Mouse (Mus musculus) kidney, adult 18-20 months (tissue): ENCODE measurements around the gene Col4a1.

ENCODE experiments used
- DNase-seq: peaks from one replicate; pipeline ENCODE4 v3.0.0; 2021

Gene Col4a1

DNA sequence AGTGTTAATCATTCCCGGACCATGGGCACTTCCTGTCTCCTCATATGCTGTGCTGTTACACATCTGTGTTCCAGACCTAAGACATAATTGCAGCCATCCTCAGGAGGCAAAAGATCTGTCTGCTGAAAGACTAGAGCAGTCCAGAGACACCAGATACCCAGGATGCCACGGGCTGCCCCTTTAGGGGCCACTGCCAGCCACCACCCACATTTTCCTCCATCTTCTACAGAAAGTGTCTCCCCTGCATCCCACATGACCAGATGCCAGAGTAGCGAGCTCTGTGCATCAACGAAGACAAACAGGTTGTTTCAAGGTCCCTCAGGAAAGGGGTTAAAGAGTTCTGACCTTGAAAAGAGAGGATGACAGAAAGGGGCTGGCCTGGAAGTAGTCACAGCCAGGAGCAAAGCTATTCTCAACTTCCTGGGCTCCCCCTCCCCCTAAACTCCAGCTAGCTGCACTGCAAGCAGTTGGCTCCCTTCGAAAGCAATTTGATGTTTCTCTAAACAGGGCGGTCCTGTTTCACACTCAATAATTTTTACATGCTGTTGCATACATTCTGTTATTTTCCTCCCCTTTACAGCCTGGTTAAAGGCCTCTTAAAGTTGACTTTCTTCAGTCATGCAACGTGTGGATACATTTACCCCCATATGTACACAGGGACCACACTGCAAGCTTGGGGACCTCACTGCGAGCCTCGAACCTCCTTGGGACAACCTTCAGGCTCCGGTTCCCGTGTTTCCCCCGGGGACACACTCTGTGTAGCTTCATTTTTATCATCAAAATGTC lies 13.9 kb downstream of the Col4a1 start:
- no peak for DNase-seq

DNA sequence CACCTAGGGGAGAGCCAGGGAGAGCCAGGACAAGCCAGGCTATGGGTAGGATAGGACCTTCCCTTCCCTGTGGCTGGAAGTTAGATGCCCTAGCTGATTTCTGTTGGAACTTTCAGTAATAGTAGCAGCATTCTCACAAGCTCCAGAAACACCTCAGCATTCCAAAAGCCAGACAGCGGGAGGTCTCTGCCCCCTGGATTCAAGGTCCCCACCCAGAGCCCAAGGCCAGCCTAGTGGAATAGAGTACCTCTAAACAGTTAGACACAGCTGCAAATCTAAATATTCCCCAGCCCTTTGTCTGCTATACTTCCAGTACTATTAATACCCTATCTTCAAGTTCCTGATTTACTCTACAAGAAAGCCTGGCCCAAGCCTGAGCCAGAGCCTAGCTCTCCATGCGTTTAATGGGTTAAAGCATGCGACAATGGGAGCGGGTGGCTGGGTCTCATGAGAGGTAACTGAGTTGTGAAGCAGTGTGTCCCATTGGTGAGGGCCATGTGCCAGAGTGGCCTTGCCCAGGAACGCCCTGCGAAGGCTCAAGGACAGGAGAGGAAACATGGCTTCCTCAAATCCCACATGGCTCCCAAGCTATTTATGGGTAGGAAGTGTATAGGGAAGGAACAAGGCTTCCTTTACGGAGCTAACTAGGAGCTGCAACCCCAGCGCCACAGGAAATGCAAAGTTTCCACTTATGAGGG lies 15.3 kb downstream of the Col4a1 start:
- no peak for DNase-seq

GRCm38 (mm10) chr8:11296282-11296943 lies 16.2 kb downstream of the Col4a1 start:
- DNase-seq, result no peak

GRCm38 (mm10) chr8:11292611-11293010 lies 20.0 kb downstream of the Col4a1 start:
- DNase-seq, result no peak

- DNase-seq, result no peak
Observed at GRCm38 (mm10) chr8:11290533-11290932, 22.1 kb downstream of the Col4a1 start.

DNA sequence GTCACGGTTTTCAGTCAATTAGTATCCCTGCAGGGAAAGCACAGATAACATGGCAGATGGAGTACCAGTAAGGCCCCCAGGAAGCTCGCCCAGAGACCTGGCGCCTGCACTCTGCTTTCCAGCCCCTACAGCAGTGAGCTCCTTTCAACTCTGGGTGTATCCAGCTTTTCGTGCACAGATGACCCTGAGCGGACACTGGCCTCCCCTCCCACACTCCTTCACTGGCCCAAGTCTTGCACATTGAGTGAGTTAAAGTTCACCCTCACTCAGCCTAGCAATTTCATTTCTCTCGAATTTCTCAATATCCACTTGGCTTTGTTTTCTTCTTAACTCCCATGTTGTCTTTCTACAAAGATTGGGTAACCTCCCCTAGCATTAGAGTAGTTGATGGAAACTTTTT lies 24.3 kb downstream of the Col4a1 start:
- no peak for DNase-seq

- DNase-seq, result no peak
Observed at GRCm38 (mm10) chr8:11287139-11287538, 25.5 kb downstream of the Col4a1 start.

DNA sequence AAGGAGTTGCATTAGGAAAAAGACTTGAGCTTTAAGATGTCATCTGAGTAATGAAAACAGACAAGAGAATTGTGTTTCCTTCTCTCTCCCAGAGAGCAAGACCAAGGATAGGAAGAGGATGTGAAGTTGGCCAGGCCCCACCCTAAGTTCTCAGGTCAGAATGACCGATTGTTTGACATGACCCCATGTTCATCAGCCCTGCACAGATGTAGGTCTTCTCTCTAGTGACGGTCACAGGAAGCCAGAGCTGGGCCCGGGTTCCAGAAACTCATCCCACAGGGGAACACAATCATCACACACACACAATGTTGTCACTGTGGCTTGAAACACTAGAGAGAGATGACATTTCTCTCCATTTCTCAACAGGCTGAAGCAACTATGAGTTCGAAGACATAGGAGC lies 27.2 kb downstream of the Col4a1 start:
- DNase-seq, result no peak

GRCm38 (mm10) chr8:11283217-11283616 lies 29.4 kb downstream of the Col4a1 start:
- DNase-seq, result peak; percentile 67

GRCm38 (mm10) chr8:11282696-11283095 lies 29.9 kb downstream of the Col4a1 start:
- DNase-seq, result no peak

- DNase-seq, result no peak
Observed at GRCm38 (mm10) chr8:11282139-11282538, 30.5 kb downstream of the Col4a1 start.

DNA sequence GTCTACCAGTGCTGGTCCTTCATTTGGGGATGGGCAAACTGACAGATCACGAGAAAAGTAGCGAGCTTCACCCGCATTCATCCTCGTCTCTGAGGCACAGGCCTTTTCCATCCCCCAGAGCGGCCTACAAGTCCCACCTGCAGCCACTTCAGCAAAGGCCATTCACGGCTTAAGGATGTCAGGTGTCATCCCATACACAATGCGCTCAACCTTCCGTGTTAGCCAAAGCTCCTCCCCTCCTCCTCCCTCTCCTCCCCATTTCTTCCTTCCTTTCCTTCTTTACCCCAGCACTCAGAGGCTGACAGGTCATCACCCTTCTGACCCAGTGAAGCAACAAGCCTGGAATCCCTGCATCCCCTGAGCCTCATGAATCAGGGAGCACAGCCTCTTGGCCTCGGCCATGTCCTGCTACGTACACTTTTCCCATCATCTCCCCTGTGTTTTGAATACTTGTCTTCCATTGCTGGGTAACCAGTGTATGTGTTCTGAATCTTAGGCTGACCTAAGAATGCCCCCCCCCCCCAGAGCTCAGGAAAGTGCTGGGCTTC lies 31.8 kb downstream of the Col4a1 start:
- no peak for DNase-seq

DNA sequence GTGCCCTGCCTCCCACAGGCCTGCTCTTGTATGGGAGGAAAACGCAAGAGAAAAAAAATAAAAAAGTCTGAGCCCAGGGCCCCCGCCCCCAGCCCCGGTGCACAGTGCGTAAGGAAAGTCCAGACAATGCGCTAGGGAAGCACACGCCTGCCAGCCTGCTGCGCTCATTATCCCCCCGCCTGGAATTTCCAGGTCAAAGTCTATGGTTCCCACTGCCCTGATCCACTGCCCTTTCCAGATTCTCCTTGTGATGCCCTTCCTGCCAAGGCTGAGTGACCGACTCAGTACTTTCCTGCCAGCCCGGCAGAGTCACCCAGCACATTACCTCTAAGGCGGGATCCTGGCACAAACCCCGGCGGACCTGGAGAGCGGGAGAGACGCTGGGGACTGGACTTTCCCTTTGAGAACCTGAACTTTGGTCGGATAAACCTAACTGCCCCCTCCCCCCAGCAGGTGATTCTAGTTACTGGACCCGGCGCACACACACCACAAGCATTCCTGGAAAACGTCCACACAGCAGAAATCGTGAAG lies 33.3 kb downstream of the Col4a1 start:
- DNase-seq, result peak; percentile 84

GRCm38 (mm10) chr8:11278101-11278611 lies 34.5 kb downstream of the Col4a1 start:
- no peak for DNase-seq

DNA sequence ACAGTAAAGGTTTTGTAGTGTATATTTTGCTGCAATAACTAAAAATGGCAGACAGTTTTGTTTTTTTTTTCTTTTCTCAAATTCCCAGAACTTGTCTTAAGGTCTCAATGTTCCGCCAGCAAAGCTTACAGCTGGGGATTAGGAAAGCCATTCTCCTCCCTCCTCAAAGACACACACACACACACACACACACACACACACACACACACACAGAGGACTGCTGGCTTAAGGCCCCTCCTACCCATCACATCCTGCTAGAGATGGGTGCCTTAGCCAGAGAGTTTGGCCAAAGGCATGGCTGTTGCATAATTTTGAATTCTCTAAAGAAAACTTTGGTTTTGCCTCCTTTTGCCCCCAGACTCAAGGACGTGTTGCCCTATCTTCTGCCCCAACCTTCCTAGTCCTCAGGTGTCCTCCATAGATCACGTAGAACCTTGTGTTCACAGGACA lies 35.0 kb downstream of the Col4a1 start:
- DNase-seq, result no peak

DNA sequence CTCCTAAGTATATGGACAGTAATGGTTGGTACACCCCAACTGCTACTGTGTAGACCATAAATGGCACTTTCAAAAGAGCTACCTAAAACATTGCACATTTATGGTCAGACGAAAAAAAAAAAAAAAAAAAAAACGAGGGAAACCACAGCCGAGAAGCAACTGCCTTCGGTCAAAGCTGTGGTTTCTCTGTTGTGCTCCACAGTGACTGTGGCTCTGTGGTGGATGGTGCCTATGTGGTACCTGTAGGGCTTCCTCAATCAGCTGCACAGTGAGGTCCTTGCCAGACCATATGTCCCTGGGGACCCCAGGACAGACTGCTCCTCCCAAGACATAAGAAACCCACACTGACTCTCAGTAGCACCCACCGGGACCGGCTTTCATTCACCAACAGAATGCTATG lies 36.3 kb downstream of the Col4a1 start:
- DNase-seq, result no peak

DNA sequence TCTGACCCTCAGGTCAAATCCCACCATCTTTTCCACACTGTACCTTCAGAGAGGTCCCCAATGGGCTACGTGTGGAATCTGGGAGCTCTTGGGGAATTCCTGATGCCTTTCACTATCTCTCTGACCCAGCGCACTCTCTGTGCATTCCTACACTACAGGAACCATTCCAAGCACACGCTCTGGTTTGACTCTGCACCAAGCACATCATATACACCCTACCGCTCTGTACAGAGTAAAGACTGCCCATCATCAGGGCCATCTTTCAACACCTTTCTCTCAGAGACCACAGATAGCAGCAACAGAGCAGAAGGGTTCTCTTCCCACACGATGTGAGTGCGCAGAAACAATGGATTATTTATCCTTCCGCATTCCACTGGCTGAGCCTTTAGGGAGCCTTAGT lies 38.2 kb downstream of the Col4a1 start:
- no peak for DNase-seq

- no peak for DNase-seq
Observed at GRCm38 (mm10) chr8:11273506-11274158, 39.0 kb downstream of the Col4a1 start.

- no peak for DNase-seq
Observed at GRCm38 (mm10) chr8:11272205-11272604, 40.4 kb downstream of the Col4a1 start.

- DNase-seq, result peak; percentile 59
Observed at GRCm38 (mm10) chr8:11270826-11271225, 41.8 kb downstream of the Col4a1 start.

GRCm38 (mm10) chr8:11268753-11269152 lies 43.9 kb downstream of the Col4a1 start:
- DNase-seq, result no peak

DNA sequence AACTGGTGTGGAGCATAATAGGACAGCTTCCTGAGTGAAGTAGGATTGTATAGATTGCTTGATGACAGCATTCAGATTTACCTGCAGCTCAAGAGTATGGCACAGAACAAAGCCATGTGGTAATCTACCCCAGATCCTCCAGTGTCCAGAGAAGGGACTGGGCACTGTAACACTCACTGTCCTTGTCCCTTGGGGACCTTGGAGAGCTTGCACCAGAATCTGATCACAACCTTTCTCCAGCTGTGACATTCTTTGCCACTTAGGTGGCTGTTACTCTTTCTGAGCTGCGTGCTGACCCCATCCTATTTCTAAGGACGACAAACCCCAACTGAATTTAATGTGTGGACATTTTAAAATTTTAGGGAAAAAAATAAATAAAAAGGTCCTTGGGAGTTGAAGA lies 46.2 kb downstream of the Col4a1 start:
- DNase-seq, result no peak

- no peak for DNase-seq
Observed at GRCm38 (mm10) chr8:11265971-11266370, 46.7 kb downstream of the Col4a1 start.
